Comparison of ENCODE assay signal across 29 mouse cellular contexts in the genomic region with DNA sequence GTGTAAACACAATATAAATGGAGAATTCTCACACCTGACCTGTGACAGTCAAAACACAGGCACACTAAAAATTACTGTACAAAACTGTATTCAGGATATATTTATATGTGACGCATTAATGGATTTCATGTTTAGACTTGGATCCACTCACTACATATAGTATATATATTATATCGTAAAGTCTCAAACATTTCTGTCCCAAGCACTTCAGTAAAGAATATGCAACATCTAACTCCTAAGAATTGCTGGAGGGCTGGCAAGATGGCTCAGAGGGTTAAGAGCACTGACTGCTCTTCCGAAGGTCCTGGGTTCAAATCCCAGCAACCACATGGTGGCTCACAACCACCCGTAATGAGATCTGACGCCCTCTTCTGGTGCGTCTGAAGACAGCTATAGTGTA. TPM values are rescaled to one million over a fixed set of nuclear protein-coding genes. Genes with fewer than 3 reads are reported as not detected.
DNase-seq lines count a peak whose midpoint lies in the region; ATAC-seq and TF ChIP-seq lines count a peak whose summit lies in the region.
"Not testable (repeated sequence)": the region's sequence is repeated elsewhere in the genome, so short reads cannot be mapped to it uniquely, and the experiment has no call there.
"Had no signal": no experiment of that assay in that cellular context is flagged by ENCODE, and none has a peak within 500 bp of the region (broad histone marks: within the 10 kb centered on the region; RNA-seq: fewer than 3 reads in every experiment).

No protein-coding gene starts in this region.

- 56% methylated on average over 6 of the region's 6 CpGs for WGBS in embryonic facial prominence, embryonic 14.5 days
- WGBS in heart, embryonic 14.5 days, result 63% methylated on average over 6 of the region's 6 CpGs
- 65% methylated on average over 6 of the region's 6 CpGs for WGBS in hindbrain, embryonic 15.5 days
- WGBS in lung, embryonic 15.5 days, result 29% methylated on average over 6 of the region's 6 CpGs

- H3K27ac ChIP-seq in embryonic facial prominence, embryonic 14.5 days (replicated peaks; ENCODE audit: low read depth, low read length); heart, embryonic 14.5 days (replicated peaks in 1 of 2; ENCODE audit: control insufficient read depth in 1 of 2, insufficient read depth in 1 of 2, low read depth in 2 of 2, low read length in 2 of 2); hindbrain, embryonic 15.5 days (replicated peaks); lung, embryonic 15.5 days: not testable (repeated sequence)
- H3K27ac ChIP-seq in layer of hippocampus, adult 2 months, result peak overlapping the region; percentile 96; the same call in 1 of the 2 replicates

- peak overlapping the region; percentile 56; the same call in 1 of the 2 replicates for H3K4me3 ChIP-seq in embryonic facial prominence, embryonic 14.5 days (ENCODE audit: low read depth, low read length)
- not testable (repeated sequence) for H3K4me3 ChIP-seq in heart, embryonic 14.5 days (ENCODE audit: control insufficient read depth in 1 of 2, insufficient read depth in 1 of 2, low read depth in 1 of 2, low read length in 2 of 2); hindbrain, embryonic 15.5 days; layer of hippocampus, adult 2 months; lung, embryonic 15.5 days
- peak overlapping the region; percentile 50 for H3K4me3 ChIP-seq in myocyte

- not testable (repeated sequence) for H3K9ac ChIP-seq in embryonic facial prominence, embryonic 14.5 days (ENCODE audit: low read depth, low read length); heart, embryonic 14.5 days (ENCODE audit: low read length); hindbrain, embryonic 15.5 days; lung, embryonic 15.5 days

- not testable (repeated sequence) for TF ChIP-seq CTCF in layer of hippocampus, adult 2 months (conservative IDR thresholded peaks at IDR 0.05)

- peak; percentile 21 for DNase-seq in 416B (ENCODE audit: low read depth)
- DNase-seq in embryonic facial prominence, embryonic 14.5 days (ENCODE audit: low spot score); layer of hippocampus, adult 2 months (ENCODE audit: low spot score in 2 of 2): not testable (repeated sequence)

- not testable (repeated sequence) for H3ac ChIP-seq in myocyte (ENCODE audit: control insufficient read depth, insufficient read length)

- H3K9me3 ChIP-seq in embryonic facial prominence, embryonic 14.5 days (ENCODE audit: control insufficient read depth, low read length); heart, embryonic 14.5 days (ENCODE audit: control insufficient read depth, low read length); hindbrain, embryonic 15.5 days; lung, embryonic 15.5 days: not testable (repeated sequence)

- TF ChIP-seq POLR2A in myocyte (IDR thresholded peaks at IDR 0.05; ENCODE audit: insufficient read length, low read depth), result not testable (repeated sequence)

- H3K36me3 ChIP-seq in embryonic facial prominence, embryonic 14.5 days (ENCODE audit: control insufficient read depth, insufficient read depth, low read length); hindbrain, embryonic 15.5 days; lung, embryonic 15.5 days; myocyte (ENCODE audit: control insufficient read depth, insufficient read depth): not testable (repeated sequence)
- peaks cover 15% of the 10 kb centered on the region for H3K36me3 ChIP-seq in heart, embryonic 14.5 days (ENCODE audit: control insufficient read depth, insufficient read depth, low read length)

- not testable (repeated sequence) for H3K4me1 ChIP-seq in embryonic facial prominence, embryonic 14.5 days (ENCODE audit: control insufficient read depth, insufficient read depth, low read length)
- H3K4me1 ChIP-seq in heart, embryonic 14.5 days (ENCODE audit: control insufficient read depth in 2 of 2, insufficient read depth in 2 of 2, low read length in 2 of 2), result peaks cover 22 to 23% of the 10 kb centered on the region in 2 experiments
- H3K4me1 ChIP-seq in hindbrain, embryonic 15.5 days (replicated peaks), result peaks cover 20% of the 10 kb centered on the region
- H3K4me1 ChIP-seq in lung, embryonic 15.5 days, result peaks cover 41% of the 10 kb centered on the region

- not testable (repeated sequence) for H3K27me3 ChIP-seq in embryonic facial prominence, embryonic 14.5 days (replicated peaks; ENCODE audit: control insufficient read depth, insufficient read depth, low read length); heart, embryonic 14.5 days (ENCODE audit: control insufficient read depth, insufficient read depth, low read length); hindbrain, embryonic 15.5 days; lung, embryonic 15.5 days
- H3K27me3 ChIP-seq in myocyte (ENCODE audit: control insufficient read depth, insufficient read depth, insufficient read length), result peaks cover 15% of the 10 kb centered on the region

- H3K79me2 ChIP-seq in myocyte (ENCODE audit: control insufficient read depth, insufficient read depth), result peaks cover 12% of the 10 kb centered on the region

- H3K4me2 ChIP-seq in embryonic facial prominence, embryonic 14.5 days (ENCODE audit: low read depth, low read length); myocyte (ENCODE audit: low read depth): not testable (repeated sequence)
- peak overlapping the region; percentile 93; the same call in 1 of the 2 replicates for H3K4me2 ChIP-seq in heart, embryonic 14.5 days (ENCODE audit: low read length)
- peak overlapping the region; percentile 92; the same call in 1 of the 2 replicates for H3K4me2 ChIP-seq in hindbrain, embryonic 15.5 days
- H3K4me2 ChIP-seq in lung, embryonic 15.5 days, result 0 out of 2 replicates have a peak overlapping the region, but pooled peaks have one; percentile 99

- not testable (repeated sequence) for ATAC-seq in embryonic facial prominence, embryonic 14.5 days (ENCODE audit: low read depth); heart, embryonic 14.5 days (ENCODE audit: insufficient number of reproducible peaks, insufficient read depth, low FRiP score, low read depth); hindbrain, embryonic 15.5 days (ENCODE audit: low FRiP score, low read depth); lung, embryonic 15.5 days (ENCODE audit: borderline replicate concordance, extremely low read depth, low FRiP score, low TSS enrichment)

RNA-seq across cellular contexts. Expression of a gene that starts 1.4 kb away (rescaled TPM):
- polyA plus RNA-seq in embryonic facial prominence, embryonic 14.5 days (2014; fragmentation: Nextera tagmentation; extraction: Ambion mirVana), result 33.3 and 38.3 TPM in 2 replicates
- 56.4 and 58.9 TPM in 2 replicates for polyA plus RNA-seq in heart, embryonic 14.5 days (2014; fragmentation: Nextera tagmentation; extraction: Ambion mirVana)
- polyA plus RNA-seq in hindbrain, embryonic 15.5 days (2015; fragmentation: Nextera tagmentation; extraction: Ambion mirVana), result 25.4 and 25.9 TPM in 2 replicates
- 100 to 1,000 TPM; 149 to 155 TPM for total RNA-seq in layer of hippocampus, adult 2 months (2021)
- 18.8 and 20.0 TPM in 2 replicates for polyA plus RNA-seq in lung, embryonic 15.5 days (2015; fragmentation: Nextera tagmentation; extraction: Ambion mirVana)
- polyA plus RNA-seq in myocyte (2012; fragmentation: generic; extraction: Trizol), result 81.1 TPM

RNA-seq across cellular contexts. Expression of a gene that starts 1.4 kb away (rescaled TPM):
- not detected in 2 replicates for polyA plus RNA-seq in embryonic facial prominence, embryonic 14.5 days (2014; fragmentation: Nextera tagmentation; extraction: Ambion mirVana)
- not detected in 2 replicates for polyA plus RNA-seq in heart, embryonic 14.5 days (2014; fragmentation: Nextera tagmentation; extraction: Ambion mirVana)
- polyA plus RNA-seq in hindbrain, embryonic 15.5 days (2015; fragmentation: Nextera tagmentation; extraction: Ambion mirVana), result not detected in 2 replicates
- total RNA-seq in layer of hippocampus, adult 2 months (2021), result not detected
- polyA plus RNA-seq in lung, embryonic 15.5 days (2015; fragmentation: Nextera tagmentation; extraction: Ambion mirVana), result not detected in 2 replicates
- not detected for polyA plus RNA-seq in myocyte (2012; fragmentation: generic; extraction: Trizol)
- total RNA-seq: adrenal gland, postnatal 14 days; forebrain, postnatal 0 days; gastrocnemius, postnatal 10 days; heart, postnatal 14 days; layer of hippocampus, adult 18-20 months; layer of hippocampus, postnatal 14 days; left cerebral cortex, adult 8-10 months; left cerebral cortex, postnatal 36 days; megakaryocyte progenitor cell, adult 5-6 weeks had no signal
- polyA plus RNA-seq: embryonic facial prominence, embryonic 13.5 days; erythroblast, embryonic 14.5 days; forebrain, embryonic 11.5 days; forebrain, postnatal 0 days; hindbrain, embryonic 10.5 days; intestine, embryonic 16.5 days; limb, embryonic 15.5 days; liver, embryonic 14.5 days; lung, adult 2 months; midbrain, embryonic 10.5 days; neural tube, embryonic 14.5 days; small intestine, adult 2 months; stomach, embryonic 14.5 days; urinary bladder, adult 2 months had no signal

RNA-seq across cellular contexts. Expression of a gene that starts 18.6 kb away (rescaled TPM):
- polyA plus RNA-seq in embryonic facial prominence, embryonic 14.5 days (2014; fragmentation: Nextera tagmentation; extraction: Ambion mirVana), result not detected in 2 replicates
- 0.12 and 0.55 TPM in 2 replicates for polyA plus RNA-seq in heart, embryonic 14.5 days (2014; fragmentation: Nextera tagmentation; extraction: Ambion mirVana)
- 0.06 and 0.09 TPM in 2 replicates for polyA plus RNA-seq in hindbrain, embryonic 15.5 days (2015; fragmentation: Nextera tagmentation; extraction: Ambion mirVana)
- total RNA-seq in layer of hippocampus, adult 2 months (2021), result not detected
- 0.44 and 0.52 TPM in 2 replicates for polyA plus RNA-seq in lung, embryonic 15.5 days (2015; fragmentation: Nextera tagmentation; extraction: Ambion mirVana)
- 0.25 TPM for polyA plus RNA-seq in myocyte (2012; fragmentation: generic; extraction: Trizol)
- total RNA-seq: adrenal gland, postnatal 14 days; forebrain, postnatal 0 days; layer of hippocampus, postnatal 14 days; megakaryocyte progenitor cell, adult 5-6 weeks had no signal
- polyA plus RNA-seq: erythroblast, embryonic 14.5 days; forebrain, embryonic 11.5 days; forebrain, postnatal 0 days; neural tube, embryonic 14.5 days; small intestine, adult 2 months; stomach, embryonic 14.5 days had no signal

RNA-seq across cellular contexts. Expression of a gene that starts 42.8 kb away (rescaled TPM):
- polyA plus RNA-seq in embryonic facial prominence, embryonic 14.5 days (2014; fragmentation: Nextera tagmentation; extraction: Ambion mirVana), result 6.3 and 6.4 TPM in 2 replicates
- polyA plus RNA-seq in heart, embryonic 14.5 days (2014; fragmentation: Nextera tagmentation; extraction: Ambion mirVana), result 2.9 and 3.3 TPM in 2 replicates
- polyA plus RNA-seq in hindbrain, embryonic 15.5 days (2015; fragmentation: Nextera tagmentation; extraction: Ambion mirVana), result 55.9 and 56.2 TPM in 2 replicates
- 10 to 100 TPM; 88.3 to 94.4 TPM for total RNA-seq in layer of hippocampus, adult 2 months (2021)
- 3.8 and 3.9 TPM in 2 replicates for polyA plus RNA-seq in lung, embryonic 15.5 days (2015; fragmentation: Nextera tagmentation; extraction: Ambion mirVana)
- 2.1 TPM for polyA plus RNA-seq in myocyte (2012; fragmentation: generic; extraction: Trizol)
- total RNA-seq: megakaryocyte progenitor cell, adult 5-6 weeks had no signal
- polyA plus RNA-seq: erythroblast, embryonic 14.5 days had no signal

RNA-seq across cellular contexts. Expression of a gene that starts 55.9 kb away (rescaled TPM):
- 0.70 and 0.85 TPM in 2 replicates for polyA plus RNA-seq in embryonic facial prominence, embryonic 14.5 days (2014; fragmentation: Nextera tagmentation; extraction: Ambion mirVana)
- 4.2 and 4.8 TPM in 2 replicates for polyA plus RNA-seq in heart, embryonic 14.5 days (2014; fragmentation: Nextera tagmentation; extraction: Ambion mirVana)
- 0.30 and 0.43 TPM in 2 replicates for polyA plus RNA-seq in hindbrain, embryonic 15.5 days (2015; fragmentation: Nextera tagmentation; extraction: Ambion mirVana)
- not detected for total RNA-seq in layer of hippocampus, adult 2 months (2021)
- 0.59 and 0.63 TPM in 2 replicates for polyA plus RNA-seq in lung, embryonic 15.5 days (2015; fragmentation: Nextera tagmentation; extraction: Ambion mirVana)
- not detected for polyA plus RNA-seq in myocyte (2012; fragmentation: generic; extraction: Trizol)
- total RNA-seq: layer of hippocampus, adult 18-20 months had no signal
- polyA plus RNA-seq: erythroblast, embryonic 14.5 days had no signal
